Mouse (Mus musculus): ENCODE data around the gene Dcaf6. TPM values are rescaled to one million over a fixed set of nuclear protein-coding genes. Genes with fewer than 3 reads are reported as not detected.

Gene Dcaf6
- 18.9 and 19.6 TPM in 2 replicates for polyA plus RNA-seq (2014; fragmentation: Nextera tagmentation; extraction: Ambion mirVana)

- H3K9me3 ChIP-seq (replicated peaks; ENCODE audit: control insufficient read depth, low read length): no peaks in the 10 kb centered on the region
- peak within 1 kb of the TSS; percentile 87 for H3K9ac ChIP-seq (ENCODE audit: low read depth, low read length)
- no peaks in the 10 kb centered on the region for H3K27me3 ChIP-seq (ENCODE audit: control insufficient read depth, insufficient read depth, low read length)
- H3K4me1 ChIP-seq (ENCODE audit: control insufficient read depth, insufficient read depth, low read length): peaks cover 3% of the 10 kb centered on the region; the same call in 1 of the 2 replicates
- peak within 1 kb of the TSS; percentile 97 for H3K4me3 ChIP-seq (ENCODE audit: low read depth, low read length)
- peak within 1 kb of the TSS; percentile 82 for H3K4me2 ChIP-seq
- under 1% methylated on average over 28 of the region's 37 CpGs for WGBS (ENCODE audit: insufficient replicate concordance)
- peak within 1 kb of the TSS; percentile 97 for H3K27ac ChIP-seq (ENCODE audit: low read depth, low read length)
- no peaks in the 10 kb centered on the region for H3K36me3 ChIP-seq (ENCODE audit: control insufficient read depth, insufficient read depth, low read length)
- peak; percentile 89 for ATAC-seq (replicated peaks; ENCODE audit: insufficient number of reproducible peaks, low FRiP score, low TSS enrichment)
Measured at GRCm38 (mm10) chr1:165460360-165460800, at the start of gene Dcaf6, which contains the start of gene Mpc2. Gene Dcaf6, minus strand, starts transcription at chr1:165460475. Gene Mpc2, plus strand, starts transcription at chr1:165460637.

DNA sequence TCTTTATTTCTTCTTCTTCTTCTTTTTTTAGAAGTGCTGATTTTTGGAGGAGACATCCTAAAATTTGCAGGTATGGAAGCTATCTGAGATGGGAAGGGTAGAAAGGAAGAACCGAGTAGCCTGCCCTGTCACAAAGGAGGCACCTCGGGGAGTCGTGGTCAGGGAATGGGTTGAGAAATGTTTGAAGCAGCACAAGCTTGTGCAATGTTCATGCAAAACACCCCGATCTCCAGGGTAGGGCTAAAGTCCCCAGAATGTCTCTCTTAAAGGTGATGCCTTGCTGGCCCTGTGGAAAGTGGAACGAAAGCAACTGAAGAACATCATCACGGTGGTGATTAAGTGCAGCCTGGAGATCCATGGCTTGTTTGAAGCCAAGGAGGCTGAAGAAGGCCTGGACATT lies 46.0 kb upstream of the Dcaf6 start:
- no peaks in the 10 kb centered on the region for H3K9me3 ChIP-seq (replicated peaks; ENCODE audit: control insufficient read depth, low read length)
- no peaks in the 10 kb centered on the region for H3K27me3 ChIP-seq (ENCODE audit: control insufficient read depth, insufficient read depth, low read length)
- WGBS (ENCODE audit: insufficient replicate concordance): 80% methylated on average over 6 of the region's 6 CpGs
- H3K4me3 ChIP-seq (ENCODE audit: low read depth, low read length): no peak overlapping the region
- H3K4me2 ChIP-seq: no peak overlapping the region
- H3K36me3 ChIP-seq (ENCODE audit: control insufficient read depth, insufficient read depth, low read length): no peaks in the 10 kb centered on the region
- H3K9ac ChIP-seq (ENCODE audit: low read depth, low read length): no peak overlapping the region
- ATAC-seq (replicated peaks; ENCODE audit: insufficient number of reproducible peaks, low FRiP score, low TSS enrichment): no peak
- peaks cover 6% of the 10 kb centered on the region for H3K4me1 ChIP-seq (ENCODE audit: control insufficient read depth, insufficient read depth, low read length)
- no peak overlapping the region for H3K27ac ChIP-seq (ENCODE audit: low read depth, low read length)

DNA sequence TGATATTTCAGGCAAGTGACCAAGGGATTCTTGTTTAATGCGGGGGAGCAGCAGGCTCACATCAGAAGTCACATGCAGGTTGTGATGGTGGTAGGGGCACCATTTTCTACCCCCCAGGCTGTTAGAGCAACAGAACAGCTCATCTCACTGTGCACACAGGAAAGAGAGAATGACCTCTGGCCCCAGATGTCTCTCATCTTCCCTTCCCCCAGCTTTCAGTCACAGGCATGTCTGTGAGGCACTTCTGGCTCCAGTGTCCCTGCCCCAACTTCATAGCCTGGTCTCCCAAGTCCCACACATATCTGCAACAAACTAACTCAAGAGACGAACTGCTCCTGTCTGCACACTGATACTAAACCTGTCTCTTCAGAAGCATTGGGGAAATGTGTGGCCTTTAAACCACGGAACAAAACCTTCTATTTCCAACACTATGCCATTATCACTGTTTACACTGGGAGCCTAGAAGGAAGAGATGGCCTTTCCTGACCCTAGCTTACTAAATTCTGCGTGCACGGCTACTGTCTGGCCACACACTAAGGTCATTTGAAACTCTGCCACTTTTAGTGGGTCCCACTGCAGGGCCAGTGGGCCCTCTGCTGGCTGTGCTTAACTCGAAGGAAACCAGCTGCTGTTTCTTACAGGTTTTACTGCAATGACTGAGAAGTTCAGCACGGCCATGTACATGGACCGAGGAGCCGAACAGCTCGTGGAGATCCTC lies 43.2 kb upstream of the Dcaf6 start:
- ATAC-seq (replicated peaks; ENCODE audit: insufficient number of reproducible peaks, low FRiP score, low TSS enrichment): no peak; the same call in 1 of the 2 replicates
- H3K4me1 ChIP-seq (ENCODE audit: control insufficient read depth, insufficient read depth, low read length): peaks cover 6% of the 10 kb centered on the region
- no peaks in the 10 kb centered on the region for H3K9me3 ChIP-seq (replicated peaks; ENCODE audit: control insufficient read depth, low read length)
- 32% methylated on average over 10 of the region's 10 CpGs for WGBS (ENCODE audit: insufficient replicate concordance)
- no peak overlapping the region for H3K4me2 ChIP-seq
- no peak overlapping the region for H3K27ac ChIP-seq (ENCODE audit: low read depth, low read length)
- H3K9ac ChIP-seq (ENCODE audit: low read depth, low read length): no peak overlapping the region
- H3K4me3 ChIP-seq (ENCODE audit: low read depth, low read length): no peak overlapping the region
- H3K36me3 ChIP-seq (ENCODE audit: control insufficient read depth, insufficient read depth, low read length): no peaks in the 10 kb centered on the region
- no peaks in the 10 kb centered on the region for H3K27me3 ChIP-seq (ENCODE audit: control insufficient read depth, insufficient read depth, low read length)

GRCm38 (mm10) chr1:165498856-165499255 lies 38.6 kb upstream of the Dcaf6 start:
- H3K4me2 ChIP-seq: no peak overlapping the region
- H3K9ac ChIP-seq (ENCODE audit: low read depth, low read length): no peak overlapping the region
- no peaks in the 10 kb centered on the region for H3K9me3 ChIP-seq (replicated peaks; ENCODE audit: control insufficient read depth, low read length)
- H3K4me3 ChIP-seq (ENCODE audit: low read depth, low read length): no peak overlapping the region
- no peaks in the 10 kb centered on the region for H3K36me3 ChIP-seq (ENCODE audit: control insufficient read depth, insufficient read depth, low read length)
- 58% methylated on average over 3 of the region's 3 CpGs for WGBS (ENCODE audit: insufficient replicate concordance)
- H3K27ac ChIP-seq (ENCODE audit: low read depth, low read length): no peak overlapping the region
- ATAC-seq (replicated peaks; ENCODE audit: insufficient number of reproducible peaks, low FRiP score, low TSS enrichment): no peak
- H3K27me3 ChIP-seq (ENCODE audit: control insufficient read depth, insufficient read depth, low read length): no peaks in the 10 kb centered on the region
- H3K4me1 ChIP-seq (ENCODE audit: control insufficient read depth, insufficient read depth, low read length): peaks cover 6% of the 10 kb centered on the region

DNA sequence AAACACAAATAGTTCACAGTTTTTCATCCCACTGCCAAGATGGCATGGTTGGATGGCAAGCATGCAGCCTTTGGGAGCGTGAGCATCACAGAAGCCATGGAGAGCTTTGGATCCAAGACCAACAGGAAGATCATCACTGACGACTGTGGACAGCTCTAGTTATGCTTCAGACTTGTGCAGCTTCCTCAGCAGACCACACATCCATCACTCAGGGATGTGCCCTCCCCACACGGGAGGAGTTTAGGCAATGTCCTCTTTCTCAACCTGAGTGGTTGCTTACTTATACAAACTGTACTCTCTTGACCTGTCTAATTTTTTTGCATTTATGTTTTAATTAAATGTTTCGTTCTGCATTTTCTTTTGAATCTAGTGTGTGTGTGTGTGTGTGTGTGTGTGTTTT lies 28.9 kb upstream of the Dcaf6 start:
- H3K9me3 ChIP-seq (replicated peaks; ENCODE audit: control insufficient read depth, low read length): no peaks in the 10 kb centered on the region
- H3K4me3 ChIP-seq (ENCODE audit: low read depth, low read length): no peak overlapping the region
- H3K36me3 ChIP-seq (ENCODE audit: control insufficient read depth, insufficient read depth, low read length): no peaks in the 10 kb centered on the region
- 81% methylated on average over 4 of the region's 4 CpGs for WGBS (ENCODE audit: insufficient replicate concordance)
- H3K27me3 ChIP-seq (ENCODE audit: control insufficient read depth, insufficient read depth, low read length): no peaks in the 10 kb centered on the region
- no peak for ATAC-seq (replicated peaks; ENCODE audit: insufficient number of reproducible peaks, low FRiP score, low TSS enrichment)
- no peak overlapping the region for H3K27ac ChIP-seq (ENCODE audit: low read depth, low read length)
- H3K9ac ChIP-seq (ENCODE audit: low read depth, low read length): no peak overlapping the region
- no peaks in the 10 kb centered on the region for H3K4me1 ChIP-seq (ENCODE audit: control insufficient read depth, insufficient read depth, low read length)
- H3K4me2 ChIP-seq: no peak overlapping the region

GRCm38 (mm10) chr1:165486108-165486507 lies 25.8 kb upstream of the Dcaf6 start:
- Histone ChIP-seq H3K4me1 (ENCODE audit: control insufficient read depth, insufficient read depth, low read length) (no peaks in the 10 kb centered on the region), H3K36me3 (ENCODE audit: control insufficient read depth, insufficient read depth, low read length) (0 out of 2 replicates have a peak, but pooled peaks cover 2% of the 10 kb centered on the region), H3K27me3 (ENCODE audit: control insufficient read depth, insufficient read depth, low read length) (no peaks in the 10 kb centered on the region), H3K27ac (ENCODE audit: low read depth, low read length) (no peak overlapping the region), H3K4me2 (no peak overlapping the region), H3K9ac (ENCODE audit: low read depth, low read length) (no peak overlapping the region), H3K4me3 (ENCODE audit: low read depth, low read length) (no peak overlapping the region), H3K9me3 (replicated peaks; ENCODE audit: control insufficient read depth, low read length) (no peaks in the 10 kb centered on the region)
- no peak for ATAC-seq (replicated peaks; ENCODE audit: insufficient number of reproducible peaks, low FRiP score, low TSS enrichment)
- WGBS (ENCODE audit: insufficient replicate concordance): 84% methylated on average over 2 of the region's 2 CpGs

GRCm38 (mm10) chr1:165484688-165485233 lies 24.5 kb upstream of the Dcaf6 start, which contains the start of gene Adcy10:
Gene Adcy10, plus strand, starts transcription at chr1:165485183.
- Histone ChIP-seq H3K9ac (ENCODE audit: low read depth, low read length) (no peak within 1 kb of the TSS), H3K9me3 (replicated peaks; ENCODE audit: control insufficient read depth, low read length) (no peaks in the 10 kb centered on the region), H3K4me1 (ENCODE audit: control insufficient read depth, insufficient read depth, low read length) (no peaks in the 10 kb centered on the region), H3K27me3 (ENCODE audit: control insufficient read depth, insufficient read depth, low read length) (no peaks in the 10 kb centered on the region), H3K36me3 (ENCODE audit: control insufficient read depth, insufficient read depth, low read length) (0 out of 2 replicates have a peak, but pooled peaks cover 2% of the 10 kb centered on the region), H3K4me2 (no peak within 1 kb of the TSS), H3K27ac (ENCODE audit: low read depth, low read length) (no peak within 1 kb of the TSS), H3K4me3 (ENCODE audit: low read depth, low read length) (no peak within 1 kb of the TSS)
- no peak for ATAC-seq (replicated peaks; ENCODE audit: insufficient number of reproducible peaks, low FRiP score, low TSS enrichment)
- 87% methylated on average over 8 of the region's 8 CpGs for WGBS (ENCODE audit: insufficient replicate concordance)

DNA sequence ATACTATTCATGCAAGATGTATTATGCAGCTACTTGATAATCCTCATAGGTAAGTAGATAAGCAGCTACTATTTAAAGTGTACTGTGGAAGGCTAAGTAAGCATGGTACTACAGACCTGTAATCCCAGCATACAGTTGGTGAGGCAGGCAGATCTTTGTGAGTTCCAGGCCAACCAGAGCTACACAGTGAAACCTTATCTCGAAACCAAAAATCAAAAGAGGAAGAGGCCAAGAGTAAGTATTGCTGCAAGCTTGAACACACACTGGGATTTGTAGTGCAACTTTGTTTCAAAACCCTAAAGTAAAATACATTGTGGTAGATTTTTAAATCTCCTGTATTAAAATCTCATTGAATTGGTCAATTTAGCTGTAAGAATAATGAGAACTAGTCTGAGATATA lies 11.2 kb upstream of the Dcaf6 start:
- Histone ChIP-seq H3K27me3 (ENCODE audit: control insufficient read depth, insufficient read depth, low read length) (no peaks in the 10 kb centered on the region), H3K27ac (ENCODE audit: low read depth, low read length) (no peak overlapping the region), H3K4me1 (ENCODE audit: control insufficient read depth, insufficient read depth, low read length) (no peaks in the 10 kb centered on the region), H3K9me3 (replicated peaks; ENCODE audit: control insufficient read depth, low read length) (no peaks in the 10 kb centered on the region), H3K9ac (ENCODE audit: low read depth, low read length) (no peak overlapping the region), H3K4me3 (ENCODE audit: low read depth, low read length) (no peak overlapping the region), H3K36me3 (ENCODE audit: control insufficient read depth, insufficient read depth, low read length) (no peaks in the 10 kb centered on the region), H3K4me2 (no peak overlapping the region)
- no peak for ATAC-seq (replicated peaks; ENCODE audit: insufficient number of reproducible peaks, low FRiP score, low TSS enrichment)
- 84% methylated on average over 1 of the region's 1 CpGs for WGBS (ENCODE audit: insufficient replicate concordance)

All from heart, embryonic 11.5 days (tissue).